Mouse (Mus musculus) CH12.LX (cell line): ENCODE measurements around the gene Ssh3. TPM values are rescaled to one million over a fixed set of nuclear protein-coding genes. Genes with fewer than 3 reads are reported as not detected.

ENCODE experiments used
- DNase-seq: peaks from one replicate; pipeline ENCODE4 v3.0.0-alpha.2; 2013; ENCODE audit errors: extremely low read depth
- H3K27ac ChIP-seq: 2 replicates; pipeline ENCODE4 v1.5.1; 2012; ENCODE audit warnings: low read depth, mild to moderate bottlenecking, control low read depth, moderate library complexity; ENCODE audit not compliant: insufficient read depth
- H3K27me3 ChIP-seq: replicated peaks from 2 replicates; pipeline ENCODE3; 2012; ENCODE audit warnings: inconsistent platforms
- H3K36me3 ChIP-seq, 2 experiments: replicated peaks in 1 of 2; 2 replicates each; pipeline versions ENCODE3 to v1.6.1; 2012; ENCODE audit warnings: inconsistent platforms in 1 of 2, low read length in 1 of 2, mild to moderate bottlenecking in 1 of 2, mixed read lengths in 1 of 2, moderate library complexity in 1 of 2; ENCODE audit not compliant: control insufficient read depth in 1 of 2, insufficient read depth in 1 of 2
- H3K4me1 ChIP-seq, 2 experiments: 2 replicates each; pipeline ENCODE4 v1.6.1; 2012; ENCODE audit warnings: inconsistent platforms in 1 of 2, moderate library complexity in 1 of 2; ENCODE audit not compliant: insufficient read depth in 2 of 2, control insufficient read depth in 1 of 2
- H3K4me2 ChIP-seq: 2 replicates; pipeline ENCODE4 v1.6.1; 2012; ENCODE audit warnings: low read depth, mild to moderate bottlenecking, control low read depth; ENCODE audit not compliant: poor library complexity, insufficient read depth, severe bottlenecking
- H3K4me3 ChIP-seq, 3 experiments: fragments of 150-350 bp in 1 of 3; sonication (generic) in 1 of 3; replicated peaks in 1 of 3; 2 replicates each; pipeline versions ENCODE3 to v1.5.1; 2011 to 2012; ENCODE audit warnings: low read depth in 2 of 3, low read length in 2 of 3, mild to moderate bottlenecking in 2 of 3, moderate library complexity in 2 of 3, control low read depth in 1 of 3, improper control_type of control experiment in 1 of 3, inconsistent platforms in 1 of 3, mixed read lengths in 1 of 3; ENCODE audit not compliant: poor library complexity in 1 of 3
- H3K79me2 ChIP-seq: replicated peaks from 2 replicates; pipeline ENCODE4 v1.6.1; 2012; ENCODE audit warnings: mild to moderate bottlenecking, moderate library complexity; ENCODE audit not compliant: control insufficient read depth, poor library complexity, insufficient read depth, severe bottlenecking; ENCODE audit errors: extremely low read depth
- H3K9ac ChIP-seq: 2 replicates; pipeline ENCODE4 v1.6.1; 2012; ENCODE audit warnings: low read depth, mild to moderate bottlenecking, control low read depth, moderate library complexity; ENCODE audit not compliant: insufficient read depth
- H3K9me3 ChIP-seq: replicated peaks from 2 replicates; pipeline ENCODE3; 2012; ENCODE audit warnings: low read length, inconsistent platforms, mixed read lengths
- CHD1 ChIP-seq: IDR thresholded peaks from 2 replicates; pipeline ENCODE4 v1.6.1; 2012; ENCODE audit warnings: low read depth, low read length, improper control_type of control experiment, inconsistent platforms
- CTCF ChIP-seq, 2 experiments: IDR thresholded peaks in 1 of 2; conservative IDR thresholded peaks in 1 of 2; 2 replicates each; pipeline ENCODE4 v1.5.1; 2011 to 2012; ENCODE audit warnings: low read depth in 2 of 2, low read length in 2 of 2, improper control_type of control experiment in 1 of 2, inconsistent platforms in 1 of 2, mild to moderate bottlenecking in 1 of 2, moderate library complexity in 1 of 2
- ELF1 ChIP-seq: IDR thresholded peaks from 2 replicates; pipeline ENCODE4 v1.6.1; 2014; ENCODE audit warnings: low read depth, mild to moderate bottlenecking, inconsistent platforms, low read length, improper control_type of control experiment
- ETS1 ChIP-seq: conservative IDR thresholded peaks from 2 replicates; pipeline ENCODE4 v1.6.1; 2012; ENCODE audit warnings: low read depth, mild to moderate bottlenecking, inconsistent platforms, low read length, improper control_type of control experiment, moderate library complexity
- GABPA ChIP-seq: IDR thresholded peaks from 2 replicates; pipeline ENCODE4 v1.6.1; 2012; ENCODE audit warnings: low read depth, low read length, improper control_type of control experiment, inconsistent platforms; ENCODE audit not compliant: insufficient replicate concordance
- HCFC1 ChIP-seq: IDR thresholded peaks from 2 replicates; pipeline ENCODE4 v1.6.1; 2012; ENCODE audit warnings: low read depth, mild to moderate bottlenecking, inconsistent platforms, low read length, improper control_type of control experiment
- IRF4 ChIP-seq: IDR thresholded peaks from 2 replicates; pipeline ENCODE4 v1.6.1; 2014; ENCODE audit warnings: low read depth, mild to moderate bottlenecking, inconsistent platforms, low read length, improper control_type of control experiment
- JUND ChIP-seq: conservative IDR thresholded peaks from 2 replicates; pipeline ENCODE4 v1.6.1; 2011; ENCODE audit warnings: low read depth, low read length, improper control_type of control experiment
- KAT2A ChIP-seq: IDR thresholded peaks from 2 replicates; pipeline ENCODE4 v1.6.1; 2012; ENCODE audit warnings: low read length, improper control_type of control experiment, inconsistent platforms; ENCODE audit not compliant: insufficient replicate concordance
- MAFK ChIP-seq: IDR thresholded peaks from 2 replicates; pipeline ENCODE4 v1.6.1; 2011; ENCODE audit warnings: low read length, improper control_type of control experiment; ENCODE audit not compliant: insufficient replicate concordance
- MAX ChIP-seq: IDR thresholded peaks from 2 replicates; pipeline ENCODE4 v1.6.1; 2011; ENCODE audit warnings: low read length, improper control_type of control experiment
- MAZ ChIP-seq: IDR thresholded peaks from 2 replicates; pipeline ENCODE4 v1.6.1; 2012; ENCODE audit warnings: low read depth, mild to moderate bottlenecking, inconsistent platforms, low read length, improper control_type of control experiment, moderate library complexity
- MEF2A ChIP-seq: IDR thresholded peaks from 2 replicates; pipeline ENCODE4 v1.6.1; 2014; ENCODE audit warnings: low read depth, mild to moderate bottlenecking, inconsistent platforms, low read length, improper control_type of control experiment, borderline replicate concordance
- MXI1 ChIP-seq: IDR thresholded peaks from 2 replicates; pipeline ENCODE4 v1.6.1; 2011; ENCODE audit warnings: mild to moderate bottlenecking, low read depth, low read length, improper control_type of control experiment
- PAX5 ChIP-seq: IDR thresholded peaks from 2 replicates; pipeline ENCODE4 v1.6.1; 2012; ENCODE audit warnings: low read length, inconsistent platforms, mixed read lengths
- POLR2A ChIP-seq: IDR thresholded peaks from 2 replicates; pipeline ENCODE4 v1.6.1; 2011; ENCODE audit warnings: low read depth, mild to moderate bottlenecking, improper control_type of control experiment, low read length
- RCOR1 ChIP-seq: conservative IDR thresholded peaks from 2 replicates; pipeline ENCODE4 v1.6.1; 2012; ENCODE audit warnings: low read depth, mild to moderate bottlenecking, inconsistent platforms, low read length, improper control_type of control experiment
- SIN3A ChIP-seq: IDR thresholded peaks from 2 replicates; pipeline ENCODE4 v1.6.1; 2012; ENCODE audit warnings: low read length, improper control_type of control experiment, inconsistent platforms
- SMC3 ChIP-seq: IDR thresholded peaks from 2 replicates; pipeline ENCODE4 v1.6.1; 2011; ENCODE audit warnings: low read depth, low read length, improper control_type of control experiment
- TBP ChIP-seq: conservative IDR thresholded peaks from 2 replicates; pipeline ENCODE4 v1.6.1; 2011; ENCODE audit warnings: low read depth, low read length, improper control_type of control experiment
- ZC3H11A ChIP-seq: IDR thresholded peaks from 2 replicates; pipeline ENCODE4 v1.6.1; 2012; ENCODE audit warnings: low read depth, mild to moderate bottlenecking, inconsistent platforms, low read length, improper control_type of control experiment
- dilution Hi-C: fragments of 300-500 bp; cut with MboI; formaldehyde crosslinking; loops from 2 replicates; pipeline ENCODE4 v1.14.3; 2020; ENCODE audit warnings: low sequenced_read_pairs; ENCODE audit not compliant: extremely low pct_unique_long_range_greater_than_20kb, extremely low pct_ligation_motif_present
- in situ Hi-C: fragments of 300-500 bp; cut with MboI; formaldehyde crosslinking; loops from 3 replicates; pipeline ENCODE4 v1.14.3; 2019; ENCODE audit warnings: low sequenced_read_pairs, low pct_ligation_motif_present, low pct_unique_long_range_greater_than_20kb, mixed read lengths
- polyA plus RNA-seq: library from polyadenylated mRNA; unstranded; fragments of >175 nt; gene quantifications from 2 replicates; pipeline ENCODE4 v1.2.1, GENCODE M21; 2012; ENCODE audit warnings: low read depth; ENCODE audit not compliant: insufficient read length
- total RNA-seq, 2 experiments: library from RNA; depleted of rRNA; stranded (reverse); fragments of 300-350 nt in 1 of 2; fragments of >200 nt in 1 of 2; gene quantifications; 2 replicates each; pipeline ENCODE4 v1.2.3; 2012 to 2014

The Ssh3 gene
- total and polyA plus RNA-seq, 3 experiments = 5.6 to 30.0 (median 12.3) TPM

GRCm38 (mm10) chr19:4220416-4220815, 48.6 kb downstream of the Ssh3 start:
- dilution Hi-C loops = no loop called here
- Histone ChIP-seq H3K27ac (no peak overlapping the region), H3K4me1 (peaks cover 6 to 52% of the 10 kb centered on the region in 2 experiments; a peak in 3 of 4 replicates), H3K4me2 (no peak overlapping the region), H3K9ac (no peak overlapping the region), H3K79me2 (no peaks in the 10 kb centered on the region), H3K4me3 (no peak overlapping the region), H3K9me3 (no peaks in the 10 kb centered on the region), H3K36me3 (no peaks in the 10 kb centered on the region), H3K27me3 (peaks cover 26% of the 10 kb centered on the region)
- no peak for DNase-seq
- in situ Hi-C loops = no loop called here
- TF ChIP-seq MAFK = no peak

GRCm38 (mm10) chr19:4219943-4220342, 49.0 kb downstream of the Ssh3 start:
- H3K27me3 ChIP-seq = peaks cover 30% of the 10 kb centered on the region
- no peaks in the 10 kb centered on the region for H3K9me3 ChIP-seq
- H3K4me3 ChIP-seq = no peak overlapping the region
- DNase-seq = no peak
- TF ChIP-seq RCOR1 = no peak
- no peak for TF ChIP-seq HCFC1
- no peak for TF ChIP-seq ELF1
- no peak for TF ChIP-seq POLR2A
- no peak for TF ChIP-seq TBP
- no peak for TF ChIP-seq CHD1
- TF ChIP-seq KAT2A = no peak
- TF ChIP-seq SIN3A = no peak
- TF ChIP-seq IRF4 = no peak
- no peak for TF ChIP-seq ZC3H11A
- no peak for TF ChIP-seq MAX
- TF ChIP-seq SMC3 = no peak
- TF ChIP-seq ETS1 = no peak
- no peak for TF ChIP-seq PAX5
- TF ChIP-seq GABPA = no peak
- TF ChIP-seq MAZ = no peak
- TF ChIP-seq JUND = no peak
- TF ChIP-seq CTCF (conservative IDR thresholded peaks at IDR 0.05 in 1 of 2, IDR thresholded peaks at IDR 0.05 in 1 of 2; ENCODE audit: low read depth in 2 of 2, low read length in 2 of 2) = no peak
- no peak for TF ChIP-seq MXI1
- TF ChIP-seq MEF2A = no peak
- in situ Hi-C loops = no loop called here
- no peaks in the 10 kb centered on the region for H3K79me2 ChIP-seq
- H3K9ac ChIP-seq = no peak overlapping the region
- no peak overlapping the region for H3K4me2 ChIP-seq
- peaks cover 6 to 52% of the 10 kb centered on the region in 2 experiments; a peak in 3 of 4 replicates for H3K4me1 ChIP-seq
- H3K36me3 ChIP-seq = no peaks in the 10 kb centered on the region
- no peak overlapping the region for H3K27ac ChIP-seq
- dilution Hi-C loops = no loop called here
